In genomic region chr8:53619196-53619595, GRCm38 (mm10) we compare ENCODE assay signal across 17 mouse cellular contexts.
"Had no signal": no experiment of that assay in that cellular context is flagged by ENCODE, and none has a peak within 500 bp of the region (broad histone marks: within the 10 kb centered on the region; RNA-seq: fewer than 3 reads in every experiment).

No protein-coding gene starts in this region.

- DNase-seq: retina, postnatal 1 day; right cerebral cortex, adult 18-20 months; right cerebral cortex, postnatal 14 days; right cerebral cortex, postnatal 25 days; right cerebral cortex, postnatal 4 days; spleen, adult 18-20 months; thymus, adult 18-20 months; thymus, adult 2 months; thymus, postnatal 14 days; thymus, postnatal 25 days; thymus, postnatal 36 days; thymus, postnatal 4 days had no signal

- H3K36me3 ChIP-seq: neural tube, embryonic 12.5 days; neural tube, embryonic 13.5 days; neural tube, embryonic 15.5 days; stomach, embryonic 15.5 days had no signal

- H3K9me3 ChIP-seq: neural tube, embryonic 12.5 days; neural tube, embryonic 13.5 days; neural tube, embryonic 15.5 days; stomach, embryonic 15.5 days had no signal

- H3K4me2 ChIP-seq: neural tube, embryonic 12.5 days; neural tube, embryonic 13.5 days; neural tube, embryonic 15.5 days; stomach, embryonic 15.5 days had no signal

- H3K27me3 ChIP-seq: neural tube, embryonic 12.5 days; neural tube, embryonic 13.5 days; neural tube, embryonic 15.5 days; stomach, embryonic 15.5 days had no signal

- H3K9ac ChIP-seq: neural tube, embryonic 12.5 days; neural tube, embryonic 13.5 days; neural tube, embryonic 15.5 days; stomach, embryonic 15.5 days had no signal

- H3K4me1 ChIP-seq: neural tube, embryonic 12.5 days; neural tube, embryonic 13.5 days; neural tube, embryonic 15.5 days; stomach, embryonic 15.5 days had no signal

- H3K27ac ChIP-seq: neural tube, embryonic 12.5 days; neural tube, embryonic 13.5 days; neural tube, embryonic 15.5 days; stomach, embryonic 15.5 days; stomach, postnatal 0 days had no signal

- H3K4me3 ChIP-seq: neural tube, embryonic 12.5 days; neural tube, embryonic 13.5 days; neural tube, embryonic 15.5 days; stomach, embryonic 15.5 days had no signal
